Mouse (Mus musculus): ENCODE data around the gene Gm43720. TPM values are rescaled to one million over a fixed set of nuclear protein-coding genes. Genes with fewer than 3 reads are reported as not detected.

The Gm43720 gene
- polyA plus RNA-seq (2017; shearing (Covaris generic)) = under 1 TPM in 1 of 2 experiments, not detected in 1; 0.02 TPM

GRCm38 (mm10) chr5:138279585-138280424 lies at the start of gene Gm43720, which contains the start of the genes Gpc2 and Stag3:
Gene Gm43720 (minus strand): TSS chr5:138279958.
Gene Gpc2 (minus strand): TSS chr5:138280005.
Gene Stag3 (plus strand): TSS chr5:138280240.

GRCm38 (mm10) chr5:138272409-138272923 lies 7.3 kb downstream of the Gm43720 start, which contains the start of gene Gal3st4:
Gene Gal3st4 (minus strand): TSS chr5:138272840.

GRCm38 (mm10) chr5:138263260-138264206 lies 16.2 kb downstream of the Gm43720 start, which contains the start of gene BC037034:
Gene BC037034 (minus strand): TSS chr5:138264033.

GRCm38 (mm10) chr5:138255353-138256093 lies 24.2 kb downstream of the Gm43720 start, which contains the start of gene Lamtor4:
Gene Lamtor4 (plus strand): TSS chr5:138255482.

GRCm38 (mm10) chr5:138225700-138226099 lies 54.1 kb downstream of the Gm43720 start, which contains the start of gene Nxpe5:
Gene Nxpe5 (plus strand): TSS chr5:138225898.

Other genes with a start within 250 kb of the Gm43720 start
- 1 to 10 TPM in 1 of 2 experiments, under 1 TPM in 1; 0.35 to 2.9 TPM for gene Smok3c, start 226.8 kb downstream of the Gm43720 start, polyA plus RNA-seq (2017; shearing (Covaris generic))
- gene Zkscan1, start 194.9 kb downstream of the Gm43720 start, polyA plus RNA-seq (2017; shearing (Covaris generic)) = 10 to 100 TPM; 11.9 to 14.3 TPM
- 10 to 100 TPM; 23.1 to 27.3 TPM for gene Zscan21, start 163.1 kb downstream of the Gm43720 start, polyA plus RNA-seq (2017; shearing (Covaris generic))
- gene Zfp113, start 124.2 kb downstream of the Gm43720 start, polyA plus RNA-seq (2017; shearing (Covaris generic)) = 10 to 100 TPM; 21.3 to 26.4 TPM
- gene Cops6, start 118.9 kb downstream of the Gm43720 start, polyA plus RNA-seq (2017; shearing (Covaris generic)) = 100 to 1,000 TPM; 183 to 192 TPM
- gene Ap4m1, start 108.0 kb downstream of the Gm43720 start, polyA plus RNA-seq (2017; shearing (Covaris generic)) = 1 to 10 TPM; 8.1 to 8.7 TPM
- 10 to 100 TPM; 57.4 to 74.1 TPM for gene Mcm7, start 107.5 kb downstream of the Gm43720 start, polyA plus RNA-seq (2017; shearing (Covaris generic))
- 10 to 100 TPM; 44.9 to 56.9 TPM for gene Taf6, start 92.5 kb downstream of the Gm43720 start, polyA plus RNA-seq (2017; shearing (Covaris generic))
- 10 to 100 TPM; 17.3 to 20.4 TPM for gene Cnpy4, start 92.5 kb downstream of the Gm43720 start, polyA plus RNA-seq (2017; shearing (Covaris generic))
- gene Mblac1, start 85.6 kb downstream of the Gm43720 start, polyA plus RNA-seq (2017; shearing (Covaris generic)) = under 1 TPM; 0.93 to 0.99 TPM
- 1 to 10 TPM in 1 of 2 experiments, under 1 TPM in 1; 0.49 to 1.4 TPM for gene Nxpe5, start 54.1 kb downstream of the Gm43720 start, polyA plus RNA-seq (2017; shearing (Covaris generic))
- gene Lamtor4, start 24.5 kb downstream of the Gm43720 start, polyA plus RNA-seq (2017; shearing (Covaris generic)) = 100 to 1,000 TPM in 1 of 2 experiments, 10 to 100 TPM in 1; 61.4 to 105 TPM
- gene BC037034, start 15.9 kb downstream of the Gm43720 start, polyA plus RNA-seq (2017; shearing (Covaris generic)) = 10 to 100 TPM; 35.3 to 42.7 TPM
- gene Gal3st4, start 7.1 kb downstream of the Gm43720 start, polyA plus RNA-seq (2017; shearing (Covaris generic)) = 1 to 10 TPM; 1.1 to 1.6 TPM
- gene Gpc2, start within 50 bp of the Gm43720 start, polyA plus RNA-seq (2017; shearing (Covaris generic)) = 1 to 10 TPM in 1 of 2 experiments, under 1 TPM in 1; 0.86 to 2.2 TPM
- 1 to 10 TPM in 1 of 2 experiments, under 1 TPM in 1; 0.96 to 1.7 TPM for gene Stag3, start 282 bp upstream of the Gm43720 start, polyA plus RNA-seq (2017; shearing (Covaris generic))
- gene Pvrig, start 62.0 kb upstream of the Gm43720 start, polyA plus RNA-seq (2017; shearing (Covaris generic)) = 10 to 100 TPM in 1 of 2 experiments, 1 to 10 TPM in 1; 6.0 to 20.3 TPM
- gene Zfp157, start 161.5 kb upstream of the Gm43720 start, polyA plus RNA-seq (2017; shearing (Covaris generic)) = 10 to 100 TPM; 21.6 to 29.5 TPM

Data from inflammation-experienced regulatory T-cells (primary cell).